Mouse (Mus musculus) lung, postnatal 0 days (tissue): ENCODE measurements at regions not wholly inside any gene's neighbourhood (a gene's known extent, or its start where the extent isn't known, plus 50 kb on each side); places are given as distances from the start of the nearest gene placed in this dataset.
A peak's percentile ranks its signal among the peaks of the same experiment; 100 is the strongest.

Source experiments
- ATAC-seq: fragments of 200-750 bp; cut with Nextera tagmentation; 2 replicates; pipeline ENCODE4 v1.8.0; 2017; ENCODE audit warnings: moderate library complexity
- DNase-seq: peaks from one replicate; pipeline ENCODE4 v3.0.0-alpha.2; 2016; ENCODE audit warnings: low spot score
- H3K27ac ChIP-seq: fragments of 300-500 bp; sonication (generic); 2 replicates; pipeline ENCODE4 v1.5.1; 2014; ENCODE audit warnings: antibody characterized with exemption, mild to moderate bottlenecking, low read length, mixed read lengths
- H3K27me3 ChIP-seq: fragments of 300-500 bp; sonication (generic); replicated peaks from 2 replicates; pipeline ENCODE4 v1.6.1; 2014; ENCODE audit warnings: low read length, mixed read lengths; ENCODE audit not compliant: insufficient read depth
- H3K36me3 ChIP-seq: fragments of 300-500 bp; sonication (generic); 2 replicates; pipeline ENCODE4 v1.6.1; 2014; ENCODE audit warnings: low read length, mixed read lengths; ENCODE audit not compliant: insufficient read depth
- H3K4me1 ChIP-seq: fragments of 300-500 bp; sonication (generic); 2 replicates; pipeline ENCODE4 v1.6.1; 2014; ENCODE audit warnings: antibody characterized with exemption, low read depth, low read length, mixed read lengths; ENCODE audit not compliant: insufficient read depth
- H3K4me2 ChIP-seq: fragments of 300-500 bp; sonication (generic); replicated peaks from 2 replicates; pipeline ENCODE4 v1.6.1; 2014; ENCODE audit warnings: low read depth, mild to moderate bottlenecking, low read length, moderate library complexity, mixed read lengths
- H3K4me3 ChIP-seq: fragments of 300-500 bp; sonication (generic); 2 replicates; pipeline ENCODE4 v1.5.1; 2014; ENCODE audit warnings: low read depth, low read length
- H3K9ac ChIP-seq: fragments of 300-500 bp; sonication (generic); replicated peaks from 2 replicates; pipeline ENCODE4 v1.6.1; 2014; ENCODE audit warnings: low read depth, mild to moderate bottlenecking
- H3K9me3 ChIP-seq: fragments of 300-500 bp; sonication (generic); 2 replicates; pipeline ENCODE4 v1.6.1; 2016; ENCODE audit warnings: low read length, mixed read lengths
- CTCF ChIP-seq: IDR thresholded peaks from 2 replicates; pipeline ENCODE4 v1.5.1; 2016; ENCODE audit warnings: antibody characterized with exemption, mild to moderate bottlenecking
- EP300 ChIP-seq: IDR thresholded peaks from 2 replicates; pipeline ENCODE4 v1.6.1; 2016; ENCODE audit warnings: antibody characterized with exemption, mild to moderate bottlenecking, control low read depth
- WGBS: fragments of 180-500 bp; shearing (Covaris S2); extraction: QIAGEN DNeasy Blood & Tissue Kit; methylation state at CpG from one replicate; pipeline ENCODE4 v1.1.7; 2014; 5-methylcytosine and 5-hydroxymethylcytosine counted together

DNA sequence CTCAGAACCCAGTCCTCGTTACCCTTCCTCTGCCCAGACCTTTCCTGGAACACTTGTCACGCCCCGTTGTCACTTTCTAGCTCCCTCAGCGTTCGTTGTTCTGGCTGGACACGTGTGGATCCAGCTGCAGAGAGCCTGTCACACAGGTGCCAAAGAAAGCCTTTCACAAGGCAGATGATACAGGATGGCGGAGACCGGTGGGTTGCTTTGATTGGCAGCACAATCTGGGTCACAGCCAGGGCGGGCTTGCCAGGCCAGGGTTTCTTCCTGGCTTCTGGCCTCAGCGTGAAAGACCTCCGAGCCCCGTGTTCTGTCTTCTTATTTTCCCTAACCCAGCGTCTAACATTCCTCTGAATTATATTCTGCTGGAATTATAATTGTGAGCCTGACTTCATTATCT, 94.7 kb upstream of the Tmem189 start:
- ATAC-seq (no peak), DNase-seq (no peak)
- no peaks in the 10 kb centered on the region for H3K9me3 ChIP-seq
- WGBS: 75% methylated on average over 13 of the region's 13 CpGs
- TF ChIP-seq CTCF: no peak
- TF ChIP-seq EP300: no peak
- H3K4me2 ChIP-seq: no peak overlapping the region
- H3K9ac ChIP-seq: no peak overlapping the region
- H3K4me1 ChIP-seq: peaks cover 19% of the 10 kb centered on the region
- no peaks in the 10 kb centered on the region for H3K36me3 ChIP-seq
- H3K27ac ChIP-seq: no peak overlapping the region
- no peaks in the 10 kb centered on the region for H3K27me3 ChIP-seq
- no peak overlapping the region for H3K4me3 ChIP-seq

DNA sequence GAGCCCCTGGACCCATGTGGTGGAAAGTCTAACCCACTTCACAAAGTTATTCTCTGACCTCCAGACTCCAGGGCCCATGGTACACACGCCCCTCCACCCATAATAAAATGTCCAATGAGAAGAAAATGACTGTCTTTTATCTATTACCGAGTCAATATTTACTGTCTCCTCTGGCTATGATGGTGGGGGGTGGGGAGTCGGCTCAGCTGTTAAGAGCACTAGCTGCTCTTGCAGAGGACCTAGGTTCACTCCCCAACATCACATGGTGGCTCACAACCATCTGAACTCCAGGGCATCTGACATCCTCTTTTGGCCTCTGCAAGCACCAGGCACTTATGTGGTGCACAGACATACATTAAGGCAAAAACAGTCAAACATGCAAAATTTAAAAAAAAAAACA, 93.8 kb upstream of the Tmem189 start:
- Histone ChIP-seq H3K27me3 (no peaks in the 10 kb centered on the region), H3K27ac (no peak overlapping the region), H3K4me3 (no peak overlapping the region), H3K9me3 (no peaks in the 10 kb centered on the region), H3K4me2 (no peak overlapping the region), H3K36me3 (no peaks in the 10 kb centered on the region), H3K9ac (no peak overlapping the region), H3K4me1 (peaks cover 21% of the 10 kb centered on the region)
- no peak for DNase-seq
- no peak for TF ChIP-seq CTCF
- TF ChIP-seq EP300: no peak
- ATAC-seq: no peak
- 55% methylated on average over 3 of the region's 3 CpGs for WGBS

DNA sequence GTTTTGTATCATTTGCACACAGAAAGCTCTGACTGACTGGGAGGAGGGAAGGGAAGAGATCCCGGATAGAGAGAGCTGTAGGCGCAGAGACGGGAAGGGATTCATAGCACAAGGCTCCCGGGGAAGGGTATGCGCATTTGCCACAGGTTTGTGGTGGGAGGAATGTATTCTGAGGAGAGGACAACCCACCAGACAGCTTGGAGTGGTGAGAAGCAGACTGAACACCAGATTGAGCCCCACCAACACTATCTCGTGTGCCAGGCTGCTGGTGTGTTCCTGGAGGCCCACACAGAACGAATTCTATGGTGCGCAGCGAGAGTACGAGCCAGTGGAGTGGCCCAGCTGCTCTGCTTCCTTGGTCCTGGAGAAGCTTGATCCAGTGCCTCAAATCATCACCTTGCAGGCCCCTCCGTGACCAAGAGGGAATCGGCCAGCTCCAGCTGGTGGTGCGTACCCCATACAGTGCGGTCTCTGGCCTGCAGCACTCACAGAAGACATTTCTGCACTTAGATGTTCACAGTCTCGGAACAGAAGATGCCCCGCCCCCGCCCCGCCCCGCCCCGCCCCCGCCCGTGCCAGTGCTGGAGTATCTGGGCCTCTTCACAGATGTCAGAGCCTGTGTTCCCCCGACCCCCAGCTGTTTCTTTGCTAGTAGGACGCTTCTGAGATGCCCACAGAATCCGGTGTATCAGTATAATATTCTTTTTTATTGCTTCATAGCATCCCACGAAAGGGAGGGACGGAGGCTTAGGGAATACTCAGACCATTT, 92.8 kb upstream of the Tmem189 start:
- TF ChIP-seq EP300 (no peak), CTCF (no peak)
- WGBS: 34% methylated on average over 27 of the region's 27 CpGs
- peak; percentile 28 for DNase-seq
- Histone ChIP-seq H3K9ac (no peak overlapping the region), H3K4me1 (peaks cover 31% of the 10 kb centered on the region), H3K36me3 (no peaks in the 10 kb centered on the region), H3K4me2 (no peak overlapping the region; the same call in 1 of the 2 replicates), H3K27ac (peak overlapping the region; percentile 85), H3K9me3 (no peaks in the 10 kb centered on the region), H3K27me3 (no peaks in the 10 kb centered on the region), H3K4me3 (no peak overlapping the region)
- no peak for ATAC-seq

DNA sequence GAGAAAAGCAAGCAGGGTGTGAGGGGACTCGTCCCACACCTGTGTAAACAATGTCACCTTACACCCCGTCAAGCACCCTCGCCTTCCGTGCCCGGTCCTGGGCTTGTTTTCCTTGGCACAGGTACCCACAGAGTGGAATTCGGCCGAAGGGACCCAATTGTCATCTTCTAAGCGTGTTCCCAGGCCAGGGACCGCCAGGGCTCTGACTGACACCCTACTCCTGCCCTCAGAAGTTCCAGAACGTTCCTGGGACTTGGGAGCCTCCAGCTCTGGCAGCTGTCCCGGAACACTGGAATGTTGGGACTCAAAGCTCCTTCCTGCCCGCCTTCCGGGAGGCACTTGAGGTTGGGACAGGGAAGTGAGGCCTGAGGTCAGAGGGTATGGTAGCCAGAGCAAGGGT, 91.9 kb upstream of the Tmem189 start:
- Histone ChIP-seq H3K27ac (peak overlapping the region; percentile 85), H3K4me1 (peaks cover 37% of the 10 kb centered on the region), H3K4me2 (no peak overlapping the region), H3K27me3 (no peaks in the 10 kb centered on the region), H3K36me3 (no peaks in the 10 kb centered on the region), H3K9me3 (no peaks in the 10 kb centered on the region), H3K9ac (no peak overlapping the region), H3K4me3 (no peak overlapping the region)
- ATAC-seq (peak; percentile 61), DNase-seq (peak; percentile 95)
- WGBS: 18% methylated on average over 13 of the region's 13 CpGs
- TF ChIP-seq CTCF: no peak; the same call in 1 of the 2 replicates
- TF ChIP-seq EP300: peak; percentile 65

DNA sequence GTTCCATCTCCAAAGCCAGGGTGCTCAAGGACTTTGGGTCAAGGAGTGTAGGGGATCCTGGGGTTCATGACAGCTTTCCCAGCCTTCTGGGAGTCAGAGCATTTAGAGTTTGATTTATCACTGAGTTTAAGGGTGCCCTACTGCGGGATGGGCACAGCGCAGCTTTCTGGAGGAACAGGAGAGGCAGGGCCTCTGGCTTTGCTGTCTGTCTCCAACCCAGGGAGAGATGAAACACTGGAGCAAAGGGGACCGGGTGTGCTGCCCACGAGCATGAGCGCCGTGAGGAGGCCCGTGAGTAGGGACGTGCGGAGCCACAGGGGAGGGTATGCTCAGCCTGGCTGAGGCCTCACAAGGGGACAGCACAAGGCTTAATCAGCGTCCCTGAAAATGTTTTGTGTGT, 89.1 kb upstream of the Tmem189 start:
- TF ChIP-seq CTCF (no peak), EP300 (no peak)
- H3K27me3 ChIP-seq: no peaks in the 10 kb centered on the region
- peak overlapping the region; percentile 85 for H3K27ac ChIP-seq
- H3K9ac ChIP-seq: 0 out of 2 replicates have a peak overlapping the region, but pooled peaks have one; percentile 20
- peak overlapping the region; percentile 44; the same call in 1 of the 2 replicates for H3K4me2 ChIP-seq
- WGBS: 56% methylated on average over 10 of the region's 10 CpGs
- DNase-seq (peak; percentile 5), ATAC-seq (no peak)
- no peaks in the 10 kb centered on the region for H3K36me3 ChIP-seq
- H3K4me3 ChIP-seq: no peak overlapping the region
- no peaks in the 10 kb centered on the region for H3K9me3 ChIP-seq
- peaks cover 48% of the 10 kb centered on the region for H3K4me1 ChIP-seq

DNA sequence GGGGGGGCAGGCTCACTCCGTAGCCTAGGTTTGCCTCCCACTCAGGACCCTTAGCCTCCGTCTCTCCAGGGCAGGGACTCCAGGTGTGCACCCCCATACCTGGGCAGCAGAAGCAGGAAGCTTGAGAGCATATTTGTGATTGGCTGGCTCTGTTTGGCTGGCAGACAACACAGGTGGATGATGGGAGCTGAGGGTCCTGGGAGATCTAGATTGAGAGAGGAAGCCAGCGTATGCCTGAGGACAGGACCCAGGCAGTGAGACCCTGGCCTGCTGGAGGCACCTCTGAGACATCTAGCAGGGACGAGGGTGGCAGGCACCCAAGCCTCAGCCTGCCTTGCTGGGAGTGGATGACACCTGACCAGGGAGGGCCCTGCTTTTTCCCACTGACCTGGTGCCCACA, 88.6 kb upstream of the Tmem189 start:
- Histone ChIP-seq H3K4me3 (no peak overlapping the region), H3K9me3 (no peaks in the 10 kb centered on the region), H3K36me3 (no peaks in the 10 kb centered on the region), H3K27ac (peak overlapping the region; percentile 85), H3K4me1 (peaks cover 48% of the 10 kb centered on the region), H3K4me2 (peak overlapping the region; percentile 44), H3K27me3 (no peaks in the 10 kb centered on the region), H3K9ac (peak overlapping the region; percentile 20; the same call in 1 of the 2 replicates)
- ATAC-seq (no peak), DNase-seq (peak; percentile 11)
- TF ChIP-seq CTCF (no peak), EP300 (no peak)
- WGBS: 45% methylated on average over 4 of the region's 4 CpGs
